Mouse (Mus musculus): Measurements from ENCODE around the gene Abcd1. TPM values are rescaled to one million over a fixed set of nuclear protein-coding genes. Genes with fewer than 3 reads are reported as not detected.

Gene Abcd1
- polyA plus RNA-seq (2012; rRNA removed) = 6.8 and 7.9 TPM in 2 replicates

GRCm38 (mm10) chrX:73716109-73716661, at the start of gene Abcd1, which contains the start of gene Bcap31:
Gene Abcd1 (plus strand): TSS chrX:73716597.
Gene Bcap31 (minus strand): TSS chrX:73716175.

GRCm38 (mm10) chrX:73672879-73673618, 43.3 kb upstream of the Abcd1 start, which contains the start of gene Slc6a8:
Gene Slc6a8 (plus strand): TSS chrX:73673150.

DNA sequence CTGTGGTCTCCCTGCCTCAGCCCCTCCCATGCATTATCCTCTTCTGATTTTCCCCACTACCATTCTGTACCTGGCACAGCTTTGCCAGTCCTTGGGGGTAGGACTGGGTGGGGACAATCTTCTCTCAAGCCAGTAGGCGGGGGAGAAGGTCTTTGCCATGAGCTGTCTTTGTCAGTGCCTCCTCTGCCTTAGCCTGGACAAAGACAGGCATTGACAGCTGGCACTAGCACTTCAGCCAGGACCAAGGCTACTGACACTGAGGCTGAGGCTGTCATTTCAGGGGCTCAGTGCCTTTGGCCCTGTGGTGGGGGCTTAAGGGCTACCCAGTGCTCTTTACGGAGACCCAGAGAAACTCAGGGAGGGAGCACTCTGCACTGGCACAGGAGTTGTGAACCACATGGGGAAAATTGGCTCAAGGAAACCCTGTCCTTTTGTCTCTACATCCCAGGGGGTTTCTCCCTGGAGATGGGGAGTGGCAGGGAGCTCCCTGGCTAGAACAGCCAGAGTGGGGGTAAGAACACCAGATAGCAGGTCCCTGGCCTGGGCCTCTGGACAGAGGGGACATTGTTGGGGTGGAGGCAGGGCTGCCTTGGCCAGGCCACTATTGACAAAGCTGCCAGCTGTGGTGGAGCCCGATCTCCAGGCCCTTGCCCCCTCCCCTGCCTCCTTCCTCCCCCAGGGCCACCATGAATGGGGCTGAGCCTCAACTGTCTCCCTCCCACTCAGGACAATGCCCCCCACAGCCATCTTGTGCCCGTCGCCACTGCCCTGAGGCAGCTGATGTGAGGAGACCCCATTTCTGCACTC, 40.1 kb downstream of the Abcd1 start, which contains the start of gene Plxnb3:
TSS of gene Plxnb3 (plus strand) at position 757 of the 807 bp plus-strand sequence.

GRCm38 (mm10) chrX:73774168-73774760, 57.9 kb downstream of the Abcd1 start, which contains the start of gene Srpk3:
Gene Srpk3 (plus strand): TSS chrX:73774405.

DNA sequence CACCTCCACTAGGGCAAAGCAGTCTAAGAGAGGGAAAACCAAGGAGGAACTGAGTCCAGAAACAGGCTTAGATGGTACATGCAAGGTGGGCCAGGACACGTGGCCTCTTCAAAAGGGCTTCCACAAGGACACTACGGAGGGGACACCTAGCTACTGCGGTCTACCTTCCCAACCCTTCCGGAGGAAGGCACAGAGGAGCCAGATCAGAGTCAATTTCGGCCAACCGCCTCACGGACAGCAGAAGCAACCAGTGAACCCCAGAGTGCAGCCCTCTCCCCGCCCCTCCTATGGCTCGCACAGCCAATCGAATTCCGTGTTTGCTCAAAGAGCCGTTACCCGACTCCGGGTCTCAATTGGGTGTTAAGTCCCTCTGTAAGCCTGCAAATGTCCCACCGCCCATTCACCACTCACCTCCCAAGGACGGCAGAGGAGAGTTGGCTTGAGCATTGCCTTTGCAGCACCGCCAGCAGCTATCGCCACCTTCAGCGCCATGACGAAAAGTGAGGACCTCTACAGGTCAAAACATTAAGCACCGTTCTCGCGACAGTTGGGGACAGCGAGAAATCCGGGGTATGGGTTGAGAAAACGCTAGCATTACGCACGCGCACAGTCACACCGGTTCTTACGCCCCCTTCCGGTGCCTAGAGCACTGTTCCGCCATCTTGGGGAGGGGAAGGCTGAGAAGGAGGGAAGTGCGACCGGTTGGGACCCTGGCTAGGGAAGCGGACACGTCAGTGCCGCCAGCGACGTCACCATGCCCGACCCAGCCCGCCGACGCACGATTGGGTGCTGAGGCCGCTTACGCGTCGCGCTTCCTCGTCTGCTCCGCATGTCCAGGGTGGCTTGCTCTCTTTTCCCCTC, 70.2 kb downstream of the Abcd1 start, which contains the start of the genes Idh3g and Ssr4:
TSS of gene Idh3g (minus strand) at position 534 of the 861 bp plus-strand sequence.
TSS of gene Ssr4 (plus strand) at position 665 of the 861 bp plus-strand sequence.

Other genes starting within 250 kb of the Abcd1 start
- 139 and 158 TPM in 2 replicates for gene Bgn, start 233.0 kb upstream of the Abcd1 start, polyA plus RNA-seq (2012; rRNA removed)
- 0.06 and 0.10 TPM in 2 replicates for gene Atp2b3, start 213.5 kb upstream of the Abcd1 start, polyA plus RNA-seq (2012; rRNA removed)
- gene Dusp9, start 77.2 kb upstream of the Abcd1 start, polyA plus RNA-seq (2012; rRNA removed) = 0.37 and 0.69 TPM in 2 replicates
- 11.4 and 14.7 TPM in 2 replicates for gene Pnck, start 56.5 kb upstream of the Abcd1 start, polyA plus RNA-seq (2012; rRNA removed)
- 39.7 and 46.3 TPM in 2 replicates for gene Slc6a8, start 43.4 kb upstream of the Abcd1 start, polyA plus RNA-seq (2012; rRNA removed)
- gene Bcap31, start 422 bp upstream of the Abcd1 start, polyA plus RNA-seq (2012; rRNA removed) = 10.6 and 15.5 TPM in 2 replicates
- gene Plxnb3, start 40.5 kb downstream of the Abcd1 start, polyA plus RNA-seq (2012; rRNA removed) = 0.62 and 1.2 TPM in 2 replicates
- 4.5 and 7.2 TPM in 2 replicates for gene Srpk3, start 57.8 kb downstream of the Abcd1 start, polyA plus RNA-seq (2012; rRNA removed)
- 58.7 and 79.3 TPM in 2 replicates for gene Idh3g, start 70.3 kb downstream of the Abcd1 start, polyA plus RNA-seq (2012; rRNA removed)
- gene Ssr4, start 70.4 kb downstream of the Abcd1 start, polyA plus RNA-seq (2012; rRNA removed) = 200 and 291 TPM in 2 replicates
- gene Pdzd4, start 108.4 kb downstream of the Abcd1 start, polyA plus RNA-seq (2012; rRNA removed) = 1.1 and 1.2 TPM in 2 replicates
- not detected in 2 replicates for gene Avpr2, start 175.5 kb downstream of the Abcd1 start, polyA plus RNA-seq (2012; rRNA removed)
- 3.9 and 7.1 TPM in 2 replicates for gene L1cam, start 179.5 kb downstream of the Abcd1 start, polyA plus RNA-seq (2012; rRNA removed)
- 5.4 and 6.4 TPM in 2 replicates for gene Arhgap4, start 205.3 kb downstream of the Abcd1 start, polyA plus RNA-seq (2012; rRNA removed)
- 23.5 and 31.0 TPM in 2 replicates for gene Naa10, start 205.3 kb downstream of the Abcd1 start, polyA plus RNA-seq (2012; rRNA removed)
- 1.8 and 2.2 TPM in 2 replicates for gene Renbp, start 214.3 kb downstream of the Abcd1 start, polyA plus RNA-seq (2012; rRNA removed)
- gene Hcfc1, start 249.8 kb downstream of the Abcd1 start, polyA plus RNA-seq (2012; rRNA removed) = 33.9 and 36.4 TPM in 2 replicates

All from stomach, adult 2 months (tissue).